Mouse (Mus musculus) lung, postnatal 0 days (tissue): ENCODE data around the gene Lgals4.

Source experiments
- CTCF ChIP-seq: IDR thresholded peaks from 2 replicates; pipeline ENCODE4 v1.5.1; 2016; ENCODE audit warnings: antibody characterized with exemption, mild to moderate bottlenecking
- EP300 ChIP-seq: IDR thresholded peaks from 2 replicates; pipeline ENCODE4 v1.6.1; 2016; ENCODE audit warnings: antibody characterized with exemption, mild to moderate bottlenecking, control low read depth

DNA sequence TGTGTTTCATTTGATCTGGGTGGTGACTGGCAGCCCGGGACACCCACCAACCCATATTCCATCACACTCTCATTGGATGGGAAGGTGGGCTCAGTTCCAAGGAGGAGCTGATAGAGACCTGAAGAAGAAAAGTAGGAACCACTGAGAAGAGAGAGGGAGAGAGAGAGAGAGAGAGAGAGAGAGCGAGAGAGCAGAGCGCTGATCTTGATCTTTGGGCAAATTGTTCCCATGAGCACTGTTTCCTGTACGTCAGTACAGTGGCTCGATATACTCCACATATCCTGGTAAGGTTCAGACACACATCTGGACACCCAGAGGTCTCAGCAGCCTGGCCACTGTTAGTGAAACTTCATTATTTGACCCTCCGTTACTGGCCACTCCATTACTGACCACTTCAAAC lies 29.9 kb downstream of the Lgals4 start, which contains the start of gene Lgals7:
- no peak for TF ChIP-seq EP300
- TF ChIP-seq CTCF, result no peak
